Mouse (Mus musculus) kidney, postnatal 0 days (tissue): ENCODE measurements around the gene Plekha1. TPM values are rescaled to one million over a fixed set of nuclear protein-coding genes. Genes with fewer than 3 reads are reported as not detected.

ENCODE experiments used
- ATAC-seq: fragments of 200-750 bp; cut with Nextera tagmentation; replicated peaks from 2 replicates; pipeline ENCODE4 v1.8.0; 2017; ENCODE audit warnings: low read depth, moderate number of reproducible peaks, moderate TSS enrichment, moderate library complexity; ENCODE audit not compliant: low FRiP score
- DNase-seq: peaks from one replicate; pipeline ENCODE4 v3.0.0-alpha.2; 2016; ENCODE audit warnings: low spot score
- H3K27ac ChIP-seq: fragments of 300-500 bp; sonication (generic); 2 replicates; pipeline ENCODE4 v1.5.1; 2014; ENCODE audit warnings: mild to moderate bottlenecking
- H3K27me3 ChIP-seq: fragments of 300-500 bp; sonication (generic); 2 replicates; pipeline ENCODE4 v1.6.1; 2014; ENCODE audit warnings: low read length, mixed read lengths; ENCODE audit not compliant: insufficient read depth
- H3K36me3 ChIP-seq: fragments of 300-500 bp; sonication (generic); 2 replicates; pipeline ENCODE4 v1.6.1; 2014; ENCODE audit warnings: low read length, mixed read lengths; ENCODE audit not compliant: insufficient read depth
- H3K4me1 ChIP-seq: fragments of 300-500 bp; sonication (generic); replicated peaks from 2 replicates; pipeline ENCODE4 v1.6.1; 2014; ENCODE audit warnings: antibody characterized with exemption, low read length, mixed read lengths; ENCODE audit not compliant: insufficient read depth
- H3K4me2 ChIP-seq: fragments of 300-500 bp; sonication (generic); 2 replicates; pipeline ENCODE4 v1.6.1; 2014; ENCODE audit warnings: mild to moderate bottlenecking, low read length, moderate library complexity, mixed read lengths
- H3K4me3 ChIP-seq: fragments of 300-500 bp; sonication (generic); replicated peaks from 2 replicates; pipeline ENCODE4 v1.5.1; 2014; ENCODE audit warnings: low read depth, low read length
- H3K9ac ChIP-seq: fragments of 300-500 bp; sonication (generic); 2 replicates; pipeline ENCODE4 v1.6.1; 2014; ENCODE audit warnings: low read depth, low read length
- H3K9me3 ChIP-seq: fragments of 300-500 bp; sonication (generic); replicated peaks from 2 replicates; pipeline ENCODE4 v1.6.1; 2016; ENCODE audit warnings: low read length, inconsistent platforms, mixed read lengths
- CTCF ChIP-seq: IDR thresholded peaks from 2 replicates; pipeline ENCODE4 v1.5.1; 2016; ENCODE audit warnings: antibody characterized with exemption, low read depth, mild to moderate bottlenecking, moderate library complexity
- WGBS: fragments of 180-500 bp; shearing (Covaris S2); extraction: QIAGEN DNeasy Blood & Tissue Kit; methylation state at CpG from one replicate; pipeline ENCODE4 v1.1.7; 2014; 5-methylcytosine and 5-hydroxymethylcytosine counted together
- polyA plus RNA-seq: library from polyadenylated mRNA; unstranded; fragments of >200 nt; fragmentation: Nextera tagmentation; extraction: Ambion mirVana; gene quantifications from 2 replicates; pipeline ENCODE4 v1.2.1, GENCODE M21; 2015

Plekha1 gene
- polyA plus RNA-seq, 1 experiment from 2014 or later = 58.6 TPM

DNA sequence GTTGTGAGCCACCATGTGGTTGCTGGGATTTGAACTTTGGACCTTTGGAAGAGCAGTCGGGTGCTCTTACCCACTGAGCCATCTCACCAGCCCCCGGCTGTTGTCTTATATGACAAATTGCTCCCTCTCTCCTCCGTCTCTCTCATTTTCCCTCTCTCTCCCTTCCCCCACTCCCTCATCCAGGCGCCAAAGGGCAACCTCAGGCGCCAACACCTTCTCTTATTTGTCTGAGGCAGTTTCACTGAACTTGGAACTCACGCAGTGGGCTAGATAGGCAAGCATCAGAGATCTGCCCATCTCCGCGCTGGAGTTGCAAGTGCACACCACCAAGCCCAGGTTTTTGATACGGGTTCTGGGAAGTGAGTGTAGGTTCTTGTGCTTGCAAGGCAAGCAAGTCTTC, 29.5 kb upstream of the Plekha1 start:
- no peak overlapping the region for H3K4me3 ChIP-seq
- H3K27ac ChIP-seq = peak overlapping the region; percentile 60
- H3K36me3 ChIP-seq = no peaks in the 10 kb centered on the region
- TF ChIP-seq CTCF = no peak
- no peaks in the 10 kb centered on the region for H3K9me3 ChIP-seq
- no peak for DNase-seq
- 67% methylated on average over 9 of the region's 9 CpGs for WGBS
- no peak overlapping the region for H3K4me2 ChIP-seq
- H3K27me3 ChIP-seq = no peaks in the 10 kb centered on the region
- H3K9ac ChIP-seq = no peak overlapping the region
- H3K4me1 ChIP-seq = peaks cover 21% of the 10 kb centered on the region
- ATAC-seq = no peak

- Histone ChIP-seq H3K36me3 (no peaks in the 10 kb centered on the region), H3K9me3 (no peaks in the 10 kb centered on the region), H3K4me1 (peaks cover 21% of the 10 kb centered on the region), H3K4me2 (no peak overlapping the region; the same call in 1 of the 2 replicates), H3K4me3 (no peak overlapping the region), H3K27ac (peak overlapping the region; percentile 60), H3K27me3 (no peaks in the 10 kb centered on the region), H3K9ac (no peak overlapping the region)
- peak; percentile 74 for DNase-seq
- TF ChIP-seq CTCF = no peak
- peak; percentile 44 for ATAC-seq
- 25% methylated on average over 12 of the region's 12 CpGs for WGBS
Measured at GRCm38 (mm10) chr7:130837941-130838657, 27.5 kb upstream of the Plekha1 start.

GRCm38 (mm10) chr7:130838658-130839025, 26.9 kb upstream of the Plekha1 start:
- Histone ChIP-seq H3K36me3 (no peaks in the 10 kb centered on the region), H3K27ac (peak overlapping the region; percentile 60; the same call in 1 of the 2 replicates), H3K27me3 (no peaks in the 10 kb centered on the region), H3K4me3 (no peak overlapping the region), H3K9ac (no peak overlapping the region), H3K4me2 (no peak overlapping the region), H3K9me3 (no peaks in the 10 kb centered on the region), H3K4me1 (peaks cover 21% of the 10 kb centered on the region)
- ATAC-seq = no peak
- WGBS = 49% methylated on average over 3 of the region's 3 CpGs
- TF ChIP-seq CTCF = no peak
- no peak for DNase-seq

DNA sequence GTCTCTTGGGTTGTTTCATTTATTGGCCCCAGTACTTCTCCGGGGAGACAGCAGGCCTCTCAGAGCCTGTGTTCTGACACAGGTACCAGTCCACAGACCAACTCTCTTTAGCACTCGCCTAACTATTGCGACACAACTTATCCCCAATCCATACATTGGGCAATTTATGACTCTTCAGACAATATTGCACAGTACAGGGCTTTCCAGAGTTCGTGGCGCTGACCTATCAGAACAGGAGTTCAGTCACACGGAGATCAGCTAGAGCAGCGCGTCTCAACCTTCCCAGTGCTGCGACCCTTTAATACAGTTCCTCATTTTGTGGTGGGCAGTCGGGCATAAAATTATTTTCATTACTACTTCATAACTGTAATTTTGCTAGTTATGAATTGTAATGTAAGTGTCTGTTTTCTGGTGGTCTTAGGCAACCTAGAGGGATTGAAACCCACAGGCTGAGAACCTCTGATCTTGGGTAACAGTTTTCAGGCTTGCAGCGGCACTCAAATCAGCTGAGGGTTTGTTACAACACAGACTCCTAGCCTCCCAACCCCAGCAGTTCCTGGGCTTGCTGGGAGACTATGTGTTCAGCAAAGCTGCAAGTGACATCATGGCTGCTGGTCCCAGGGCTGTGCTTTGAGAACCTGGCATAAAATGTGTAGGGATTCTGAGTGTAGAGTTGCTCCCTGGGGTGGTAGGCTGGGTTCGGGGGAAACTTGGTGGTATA, 26.0 kb upstream of the Plekha1 start:
- Histone ChIP-seq H3K4me1 (peaks cover 21% of the 10 kb centered on the region), H3K4me3 (no peak overlapping the region), H3K27ac (no peak overlapping the region), H3K9ac (no peak overlapping the region), H3K27me3 (no peaks in the 10 kb centered on the region), H3K9me3 (no peaks in the 10 kb centered on the region), H3K4me2 (no peak overlapping the region), H3K36me3 (no peaks in the 10 kb centered on the region)
- 81% methylated on average over 12 of the region's 12 CpGs for WGBS
- DNase-seq (no peak), ATAC-seq (no peak)
- no peak for TF ChIP-seq CTCF

DNA sequence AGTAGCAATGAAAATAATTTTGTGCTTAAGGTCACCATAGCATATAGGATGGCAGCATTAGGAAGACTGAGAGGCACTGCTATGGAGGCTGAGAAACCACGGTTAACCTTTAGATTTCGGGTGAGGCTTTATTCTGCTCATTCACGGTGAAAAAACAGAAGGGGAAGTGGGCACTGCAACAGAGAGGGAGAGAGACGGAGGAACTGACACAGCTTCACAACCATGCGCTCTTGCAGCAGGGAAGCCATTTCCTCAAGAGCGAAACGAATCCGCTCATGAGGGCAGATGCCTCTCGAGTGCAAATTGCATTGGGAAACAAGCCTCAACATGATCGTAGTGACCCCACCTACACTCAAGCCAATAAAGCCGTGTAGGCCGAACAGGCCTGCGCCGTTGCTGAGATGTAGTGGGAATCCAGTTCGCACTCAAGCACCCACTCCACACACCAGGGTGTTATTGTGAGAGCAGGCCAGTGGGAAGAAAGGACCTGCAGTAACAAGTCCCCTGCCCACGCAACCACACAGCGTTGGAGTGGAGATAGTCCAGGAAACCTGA, 18.3 kb upstream of the Plekha1 start:
- 86% methylated on average over 17 of the region's 17 CpGs for WGBS
- no peaks in the 10 kb centered on the region for H3K36me3 ChIP-seq

DNA sequence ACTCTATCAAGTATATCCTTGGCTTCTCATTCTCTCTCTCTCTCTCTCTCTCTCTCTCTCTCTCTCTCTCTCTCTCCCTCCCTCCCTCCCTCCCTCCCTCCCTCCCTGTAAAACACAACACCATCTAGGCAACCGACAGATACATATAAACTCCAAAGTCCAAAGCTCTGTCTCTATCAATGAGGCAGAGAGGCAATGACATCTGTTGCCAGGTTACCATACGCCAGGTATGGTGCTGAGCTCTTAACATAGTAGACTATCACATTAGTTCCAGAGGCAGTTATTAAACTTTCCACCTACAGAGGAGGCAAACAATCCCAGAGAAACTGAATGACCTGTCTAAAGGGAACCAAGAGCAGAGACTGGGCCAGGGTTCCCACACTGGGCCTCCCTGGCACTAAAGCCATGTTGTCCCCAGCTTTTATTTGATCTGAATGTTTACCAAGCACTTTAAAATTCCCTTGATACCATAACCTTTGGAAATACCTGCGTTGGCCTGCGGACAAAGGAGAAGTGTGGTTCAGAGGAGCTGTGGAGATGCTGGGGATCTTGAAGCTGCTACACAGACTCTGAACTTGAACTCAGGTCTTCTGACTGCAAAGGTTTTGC, 10.8 kb upstream of the Plekha1 start:
- 81% methylated on average over 4 of the region's 4 CpGs for WGBS
- no peak for ATAC-seq
- H3K9me3 ChIP-seq = no peaks in the 10 kb centered on the region

More for the DNA sequence above, 18.3 kb upstream of the Plekha1 start:
- no peak for ATAC-seq
- no peak for TF ChIP-seq CTCF
- Histone ChIP-seq H3K27ac (no peak overlapping the region), H3K4me2 (no peak overlapping the region), H3K27me3 (no peaks in the 10 kb centered on the region), H3K4me3 (no peak overlapping the region), H3K9me3 (no peaks in the 10 kb centered on the region), H3K4me1 (no peaks in the 10 kb centered on the region), H3K9ac (no peak overlapping the region)
- DNase-seq = no peak

More for the DNA sequence above, 10.8 kb upstream of the Plekha1 start:
- Histone ChIP-seq H3K36me3 (no peaks in the 10 kb centered on the region), H3K4me1 (peaks cover 5% of the 10 kb centered on the region; the same call in 1 of the 2 replicates), H3K27ac (no peak overlapping the region), H3K9ac (no peak overlapping the region), H3K27me3 (no peaks in the 10 kb centered on the region), H3K4me3 (no peak overlapping the region), H3K4me2 (no peak overlapping the region)
- DNase-seq = no peak
- TF ChIP-seq CTCF = no peak
